Mouse (Mus musculus): ENCODE results near the gene Neb.

DNA sequence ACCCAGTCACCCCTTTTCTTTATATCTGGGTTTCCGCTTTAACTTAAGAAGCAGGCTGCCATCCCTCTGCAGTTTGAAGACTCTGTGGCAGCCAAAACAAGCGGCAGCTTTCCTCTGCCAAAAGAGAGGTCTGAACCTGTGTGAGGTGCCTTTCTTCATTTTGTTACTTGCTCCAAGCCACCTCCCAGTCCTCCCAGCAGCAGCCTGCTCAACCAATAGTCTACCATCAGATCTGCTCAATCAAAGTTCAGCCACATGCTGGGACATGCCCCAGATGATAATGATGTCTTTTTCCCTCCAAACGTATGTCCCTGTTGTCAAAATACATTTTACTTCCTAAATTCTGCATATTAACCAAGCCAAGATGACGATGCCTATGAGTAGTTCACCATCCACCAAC, 173.3 kb downstream of the Neb start:
- TF ChIP-seq CTCF (conservative IDR thresholded peaks at IDR 0.05; ENCODE audit: low read length) (no peak), POU5F1 (IDR thresholded peaks at IDR 0.05; ENCODE audit: borderline replicate concordance, low read length) (no peak)
